Mouse (Mus musculus): ENCODE data around the gene Arhgef1. TPM values are rescaled to one million over a fixed set of nuclear protein-coding genes. Genes with fewer than 3 reads are reported as not detected.

Arhgef1 gene
- polyA plus RNA-seq, 1 experiment from 2014 or later, result 122 TPM

- WGBS, result 30% methylated on average over 2 of the region's 2 CpGs
- no peak for ATAC-seq (ENCODE audit: insufficient number of reproducible peaks, insufficient read depth, low FRiP score, low TSS enrichment, low read depth)
- H3K4me1 ChIP-seq, result peaks cover 15% of the 10 kb centered on the region
These were observed 23.1 kb upstream of the Arhgef1 start for GRCm38 (mm10) chr7:24879620-24880019.

GRCm38 (mm10) chr7:24882416-24883199 is 20.1 kb upstream of the Arhgef1 start:
- no peaks in the 10 kb centered on the region for H3K27me3 ChIP-seq
- no peak overlapping the region for H3K4me2 ChIP-seq
- H3K4me1 ChIP-seq, result peaks cover 33% of the 10 kb centered on the region
- no peak overlapping the region for H3K4me3 ChIP-seq
- no peak overlapping the region for H3K9ac ChIP-seq
- no peak for ATAC-seq (ENCODE audit: insufficient number of reproducible peaks, insufficient read depth, low FRiP score, low TSS enrichment, low read depth)
- 90% methylated on average over 9 of the region's 9 CpGs for WGBS
- H3K9me3 ChIP-seq, result no peaks in the 10 kb centered on the region; the same call in 1 of the 2 replicates
- H3K27ac ChIP-seq, result no peak overlapping the region
- H3K36me3 ChIP-seq, result peaks cover 21% of the 10 kb centered on the region

More at GRCm38 (mm10) chr7:24879620-24880019, 23.1 kb upstream of the Arhgef1 start:
- H3K27ac ChIP-seq, result no peak overlapping the region
- H3K9ac ChIP-seq, result no peak overlapping the region
- H3K4me2 ChIP-seq, result no peak overlapping the region
- no peak overlapping the region for H3K4me3 ChIP-seq
- H3K36me3 ChIP-seq, result no peaks in the 10 kb centered on the region
- H3K9me3 ChIP-seq, result no peaks in the 10 kb centered on the region; the same call in 1 of the 2 replicates
- H3K27me3 ChIP-seq, result no peaks in the 10 kb centered on the region

- Histone ChIP-seq H3K27me3 (no peaks in the 10 kb centered on the region), H3K4me1 (peaks cover 28% of the 10 kb centered on the region), H3K27ac (peak within 1 kb of the TSS; percentile 85), H3K4me2 (peak within 1 kb of the TSS; percentile 89), H3K9ac (peak within 1 kb of the TSS; percentile 100), H3K36me3 (peaks cover 36% of the 10 kb centered on the region), H3K4me3 (peak within 1 kb of the TSS; percentile 99), H3K9me3 (no peaks in the 10 kb centered on the region; the same call in 1 of the 2 replicates)
- WGBS, result under 1% methylated on average over 57 of the region's 57 CpGs
- peak; percentile 91 for ATAC-seq (ENCODE audit: insufficient number of reproducible peaks, insufficient read depth, low FRiP score, low TSS enrichment, low read depth)
These were observed 18.6 kb upstream of the Arhgef1 start, which contains the start of gene Rps19 for GRCm38 (mm10) chr7:24883896-24884692. Gene Rps19 (plus strand): TSS chr7:24884371.

GRCm38 (mm10) chr7:24884693-24885291 is 17.9 kb upstream of the Arhgef1 start:
- under 1% methylated on average over 47 of the region's 47 CpGs for WGBS
- Histone ChIP-seq H3K27ac (peak overlapping the region; percentile 85), H3K4me1 (peaks cover 28% of the 10 kb centered on the region), H3K9me3 (no peaks in the 10 kb centered on the region; the same call in 1 of the 2 replicates), H3K4me2 (peak overlapping the region; percentile 89), H3K9ac (peak overlapping the region; percentile 100), H3K36me3 (peaks cover 43% of the 10 kb centered on the region), H3K4me3 (peak overlapping the region; percentile 99), H3K27me3 (no peaks in the 10 kb centered on the region)
- no peak for ATAC-seq (ENCODE audit: insufficient number of reproducible peaks, insufficient read depth, low FRiP score, low TSS enrichment, low read depth)

DNA sequence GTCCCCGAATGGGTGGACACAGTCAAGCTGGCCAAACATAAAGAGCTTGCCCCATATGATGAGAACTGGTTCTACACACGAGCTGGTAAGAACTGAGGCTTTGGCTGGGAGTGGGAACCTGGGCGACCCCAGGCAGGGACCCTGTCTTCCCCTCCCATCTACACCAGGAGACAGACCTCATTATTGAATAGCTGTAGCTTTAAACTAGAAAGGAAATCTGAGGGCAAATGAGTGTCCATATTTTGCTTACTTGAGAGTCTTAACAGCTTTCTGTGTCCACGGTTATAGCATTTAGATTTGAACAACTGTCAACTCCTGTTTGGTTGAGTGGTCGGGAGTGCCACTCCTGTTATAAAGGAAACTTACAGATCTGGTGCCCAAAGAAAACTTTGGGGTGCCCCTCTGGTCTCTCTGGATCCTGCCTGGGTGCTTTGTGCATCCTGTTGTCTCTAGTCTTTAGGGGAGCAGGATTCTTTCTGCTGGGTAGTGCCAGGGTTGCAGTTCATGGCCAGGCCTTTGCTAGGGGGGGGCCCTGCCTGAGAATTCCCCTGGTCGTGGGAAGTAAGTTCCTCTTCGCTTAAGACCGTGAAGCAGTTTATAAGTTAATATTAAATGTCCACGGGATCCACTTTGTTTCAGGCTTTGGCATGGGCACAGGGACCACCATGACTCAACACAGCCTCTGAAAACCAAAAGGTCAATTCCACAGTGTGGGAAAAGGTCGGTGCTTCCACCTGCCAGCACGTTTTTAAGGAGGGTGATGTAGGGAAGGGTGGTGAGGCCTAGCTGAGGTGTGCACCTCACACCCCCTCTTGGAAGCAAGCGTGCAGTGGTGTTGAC is 17.0 kb upstream of the Arhgef1 start:
- H3K27me3 ChIP-seq, result no peaks in the 10 kb centered on the region
- WGBS, result 39% methylated on average over 12 of the region's 12 CpGs
- H3K36me3 ChIP-seq, result peaks cover 52% of the 10 kb centered on the region
- no peak for ATAC-seq (ENCODE audit: insufficient number of reproducible peaks, insufficient read depth, low FRiP score, low TSS enrichment, low read depth)
- H3K9ac ChIP-seq, result peak overlapping the region; percentile 100
- no peaks in the 10 kb centered on the region; the same call in 1 of the 2 replicates for H3K9me3 ChIP-seq
- peak overlapping the region; percentile 99 for H3K4me3 ChIP-seq
- H3K27ac ChIP-seq, result peak overlapping the region; percentile 68
- peak overlapping the region; percentile 89 for H3K4me2 ChIP-seq
- H3K4me1 ChIP-seq, result peaks cover 28% of the 10 kb centered on the region

- Histone ChIP-seq H3K27me3 (no peaks in the 10 kb centered on the region), H3K36me3 (peaks cover 58% of the 10 kb centered on the region), H3K27ac (peak overlapping the region; percentile 68), H3K4me3 (peak overlapping the region; percentile 99), H3K4me1 (peaks cover 28% of the 10 kb centered on the region), H3K9me3 (no peaks in the 10 kb centered on the region; the same call in 1 of the 2 replicates), H3K4me2 (peak overlapping the region; percentile 89), H3K9ac (peak overlapping the region; percentile 100)
- 70% methylated on average over 4 of the region's 4 CpGs for WGBS
- ATAC-seq (ENCODE audit: insufficient number of reproducible peaks, insufficient read depth, low FRiP score, low TSS enrichment, low read depth), result no peak
These were observed 16.4 kb upstream of the Arhgef1 start for GRCm38 (mm10) chr7:24886308-24886633.

GRCm38 (mm10) chr7:24887096-24887495 is 15.6 kb upstream of the Arhgef1 start:
- Histone ChIP-seq H3K27ac (peak overlapping the region; percentile 18; the same call in 1 of the 2 replicates), H3K9ac (peak overlapping the region; percentile 100), H3K4me3 (peak overlapping the region; percentile 99; the same call in 1 of the 2 replicates), H3K36me3 (peaks cover 59% of the 10 kb centered on the region), H3K4me2 (peak overlapping the region; percentile 89), H3K4me1 (peaks cover 28% of the 10 kb centered on the region), H3K9me3 (no peaks in the 10 kb centered on the region; the same call in 1 of the 2 replicates), H3K27me3 (no peaks in the 10 kb centered on the region)
- 71% methylated on average over 4 of the region's 4 CpGs for whole genome bisulfite sequencing
- no peak for ATAC-seq (ENCODE audit: insufficient number of reproducible peaks, insufficient read depth, low FRiP score, low TSS enrichment, low read depth)

DNA sequence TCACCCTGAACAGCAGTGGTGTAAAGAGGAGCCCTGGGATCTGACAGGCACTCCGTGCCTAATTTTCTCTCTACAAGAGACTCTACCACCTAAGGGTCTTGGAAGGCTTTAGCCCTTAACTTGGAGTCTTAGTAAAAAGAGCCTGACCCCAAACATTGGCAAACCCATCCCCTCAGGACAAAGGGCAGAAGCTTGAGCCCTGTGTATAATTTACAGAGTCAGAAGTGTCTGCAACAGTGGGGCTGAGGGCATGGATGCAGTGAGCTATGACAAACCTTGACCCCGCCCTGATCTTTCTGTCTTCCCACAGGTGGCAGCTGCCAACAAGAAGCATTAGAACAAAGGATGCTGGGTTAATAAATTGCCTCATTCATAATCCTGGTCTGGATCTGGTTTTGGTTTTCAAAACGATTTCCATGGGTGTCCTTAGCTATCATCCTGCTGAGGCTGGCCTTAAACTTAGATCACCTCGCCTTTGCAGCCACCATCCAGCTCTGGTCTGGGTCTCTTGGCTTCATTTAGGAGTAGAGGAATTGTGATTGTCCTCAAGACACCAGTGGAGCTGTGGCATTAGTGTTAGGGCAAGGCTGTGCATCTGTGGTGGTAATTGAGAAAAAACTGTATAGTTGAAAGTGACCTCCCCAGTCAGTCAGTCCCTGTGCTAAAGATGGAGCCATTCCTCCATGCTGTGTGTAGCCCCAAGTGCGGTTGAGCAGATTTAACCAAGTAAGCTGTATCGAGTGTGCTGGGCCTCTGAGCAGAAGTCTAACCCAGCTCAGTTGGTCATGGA is 13.1 kb upstream of the Arhgef1 start:
- Histone ChIP-seq H3K9ac (no peak overlapping the region), H3K4me2 (no peak overlapping the region), H3K27me3 (no peaks in the 10 kb centered on the region), H3K4me3 (no peak overlapping the region), H3K36me3 (peaks cover 59% of the 10 kb centered on the region), H3K9me3 (no peaks in the 10 kb centered on the region; the same call in 1 of the 2 replicates), H3K4me1 (peaks cover 28% of the 10 kb centered on the region), H3K27ac (peak overlapping the region; percentile 35; the same call in 1 of the 2 replicates)
- WGBS, result 79% methylated on average over 6 of the region's 6 CpGs
- ATAC-seq (ENCODE audit: insufficient number of reproducible peaks, insufficient read depth, low FRiP score, low TSS enrichment, low read depth), result no peak

DNA sequence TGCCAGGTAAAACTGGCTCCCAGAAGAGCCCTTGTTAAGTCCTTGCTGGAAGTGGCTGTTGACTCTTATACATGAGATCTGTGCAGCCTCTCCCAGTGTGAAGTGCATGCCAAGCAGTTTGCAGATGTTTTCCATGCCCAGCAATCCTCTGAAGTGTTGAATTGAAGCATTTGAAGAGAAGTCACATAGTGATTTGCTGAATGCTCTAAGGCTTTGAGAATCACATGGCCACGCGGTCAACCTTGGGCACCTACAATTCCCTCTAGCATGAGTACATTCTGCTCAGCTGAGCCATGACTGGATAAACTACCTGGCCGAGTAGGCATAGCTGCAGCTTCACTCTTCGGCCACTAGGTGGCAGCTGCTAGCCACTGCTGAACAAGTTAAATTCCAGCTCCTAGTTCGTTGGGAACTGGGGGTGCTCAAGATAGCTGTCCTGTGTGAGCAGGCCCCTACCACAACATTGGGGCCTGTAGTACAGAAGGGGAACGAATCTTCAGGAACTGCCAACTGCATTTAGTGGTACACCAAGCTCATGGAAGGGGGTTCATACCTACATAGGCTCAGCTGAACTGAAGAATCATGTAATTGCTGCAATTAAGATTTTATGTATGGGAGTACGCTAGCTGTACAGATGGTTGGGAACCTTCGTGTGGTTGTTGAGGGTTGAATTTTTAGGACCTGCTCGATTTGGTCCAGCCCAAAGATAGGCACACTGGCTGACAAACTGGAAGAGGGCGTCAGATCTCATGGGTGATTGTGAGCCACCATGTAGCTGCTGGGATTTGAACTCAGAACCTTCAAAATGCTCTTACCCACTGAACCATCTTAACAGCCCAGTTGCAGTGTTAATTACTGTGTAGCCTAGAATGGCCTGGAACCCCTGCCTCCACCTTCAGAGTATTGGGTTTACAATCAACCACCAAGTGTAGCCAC is 12.2 kb upstream of the Arhgef1 start:
- peak; percentile 49 for ATAC-seq (ENCODE audit: insufficient number of reproducible peaks, insufficient read depth, low FRiP score, low TSS enrichment, low read depth)
- H3K4me2 ChIP-seq, result no peak overlapping the region
- peak overlapping the region; percentile 35; the same call in 1 of the 2 replicates for H3K27ac ChIP-seq
- no peaks in the 10 kb centered on the region for H3K9me3 ChIP-seq
- H3K4me1 ChIP-seq, result peaks cover 24% of the 10 kb centered on the region
- no peak overlapping the region for H3K9ac ChIP-seq
- no peak overlapping the region for H3K4me3 ChIP-seq
- H3K36me3 ChIP-seq, result peaks cover 58% of the 10 kb centered on the region
- WGBS, result 30% methylated on average over 10 of the region's 10 CpGs
- H3K27me3 ChIP-seq, result no peaks in the 10 kb centered on the region

Measured in embryonic facial prominence, embryonic 13.5 days (tissue).